Mouse (Mus musculus) hindbrain, embryonic 11.5 days (tissue): ENCODE results near the gene Zfp111. TPM values are rescaled to one million over a fixed set of nuclear protein-coding genes. Genes with fewer than 3 reads are reported as not detected.

ENCODE experiments used
- ATAC-seq: fragments of 200-750 bp; cut with Nextera tagmentation; 2 replicates; pipeline ENCODE4 v1.8.0; 2017; ENCODE audit warnings: mild to moderate bottlenecking, moderate TSS enrichment, moderate library complexity; ENCODE audit not compliant: low FRiP score
- DNase-seq: peaks from one replicate; pipeline ENCODE4 v3.0.0-alpha.2; 2015; ENCODE audit warnings: low spot score
- H3K27ac ChIP-seq: fragments of 300-500 bp; sonication (generic); 2 replicates; pipeline ENCODE4 v1.5.1; 2014; ENCODE audit warnings: mild to moderate bottlenecking, low read depth, low read length
- H3K27me3 ChIP-seq: fragments of 300-500 bp; sonication (generic); 2 replicates; pipeline ENCODE4 v1.6.1; 2014; ENCODE audit warnings: mild to moderate bottlenecking, low read length, moderate library complexity, mixed read lengths; ENCODE audit not compliant: control insufficient read depth, insufficient read depth
- H3K36me3 ChIP-seq: fragments of 300-500 bp; sonication (generic); 2 replicates; pipeline ENCODE4 v1.6.1; 2014; ENCODE audit warnings: mild to moderate bottlenecking, low read length, moderate library complexity, mixed read lengths; ENCODE audit not compliant: control insufficient read depth, insufficient read depth
- H3K4me1 ChIP-seq: fragments of 300-500 bp; sonication (generic); replicated peaks from 2 replicates; pipeline ENCODE4 v1.6.1; 2014; ENCODE audit warnings: low read length, mixed read lengths; ENCODE audit not compliant: control insufficient read depth, insufficient read depth
- H3K4me2 ChIP-seq: fragments of 300-500 bp; sonication (generic); replicated peaks from 2 replicates; pipeline ENCODE4 v1.6.1; 2014; ENCODE audit warnings: mild to moderate bottlenecking, low read depth, low read length
- H3K4me3 ChIP-seq: fragments of 300-500 bp; sonication (generic); 2 replicates; pipeline ENCODE4 v1.5.1; 2014; ENCODE audit warnings: low read depth, low read length
- H3K9ac ChIP-seq: fragments of 300-500 bp; sonication (generic); 2 replicates; pipeline ENCODE4 v1.6.1; 2014; ENCODE audit warnings: low read depth, low read length
- H3K9me3 ChIP-seq: fragments of 300-500 bp; sonication (generic); 2 replicates; pipeline ENCODE4 v1.6.1; 2016; ENCODE audit warnings: low read length; ENCODE audit not compliant: control insufficient read depth
- WGBS: fragments of 180-500 bp; shearing (Covaris S2); extraction: QIAGEN DNeasy Blood & Tissue Kit; methylation state at CpG from one replicate; pipeline ENCODE4 v1.1.7; 2014; 5-methylcytosine and 5-hydroxymethylcytosine counted together
- polyA plus RNA-seq: library from polyadenylated mRNA; unstranded; fragments of >200 nt; fragmentation: Nextera tagmentation; extraction: Ambion mirVana; gene quantifications from 2 replicates; pipeline ENCODE4 v1.2.1, GENCODE M21; 2014

Zfp111 gene
- polyA plus RNA-seq, 1 experiment from 2014 or later = 9.5 TPM

DNA sequence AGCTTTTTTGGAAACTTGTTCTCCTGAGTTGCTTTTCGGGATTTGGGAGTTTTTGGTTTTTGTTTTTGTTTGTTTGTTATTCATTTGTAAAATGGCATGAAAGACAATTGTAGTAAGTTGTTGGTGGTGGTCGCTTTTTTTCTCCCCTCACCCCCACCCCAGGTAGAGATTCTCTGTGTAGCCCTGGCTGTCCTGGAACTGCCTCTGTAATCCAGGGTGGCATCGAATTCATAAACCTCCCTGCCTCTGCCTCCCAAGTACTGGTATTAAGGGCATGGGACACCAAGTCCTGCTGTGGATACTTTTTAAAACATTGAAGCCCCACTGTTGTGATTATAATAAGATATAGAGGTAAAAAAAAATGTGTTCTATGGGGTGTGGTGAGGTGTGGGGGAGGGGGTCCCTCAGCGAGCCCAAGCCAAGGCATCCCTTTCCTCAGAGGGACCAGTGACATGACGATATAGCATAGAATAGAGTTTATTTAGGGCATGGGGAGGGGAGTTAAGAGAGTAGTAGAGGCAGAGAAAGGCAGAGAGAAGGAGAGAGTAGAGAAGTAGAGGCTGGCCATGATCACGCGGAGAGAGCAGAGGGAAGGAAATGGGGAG is 2.9 kb downstream of the Zfp111 start:
- 63% methylated on average over 7 of the region's 7 CpGs for WGBS
- peak overlapping the region; percentile 53; the same call in 1 of the 2 replicates for H3K4me2 ChIP-seq
- H3K27ac ChIP-seq = no peak overlapping the region
- no peaks in the 10 kb centered on the region for H3K9me3 ChIP-seq
- H3K36me3 ChIP-seq = 0 out of 2 replicates have a peak, but pooled peaks cover 3% of the 10 kb centered on the region
- peak overlapping the region; percentile 44 for H3K4me3 ChIP-seq
- no peak overlapping the region for H3K9ac ChIP-seq
- no peaks in the 10 kb centered on the region for H3K4me1 ChIP-seq
- DNase-seq (no peak), ATAC-seq (peak; percentile 77)
- no peaks in the 10 kb centered on the region for H3K27me3 ChIP-seq

GRCm38 (mm10) chr7:24207488-24208261 is 3.6 kb downstream of the Zfp111 start:
- ATAC-seq (peak; percentile 89), DNase-seq (peak; percentile 80)
- H3K4me1 ChIP-seq = no peaks in the 10 kb centered on the region
- H3K9me3 ChIP-seq = no peaks in the 10 kb centered on the region
- H3K36me3 ChIP-seq = 0 out of 2 replicates have a peak, but pooled peaks cover 3% of the 10 kb centered on the region
- WGBS = 20% methylated on average over 24 of the region's 24 CpGs
- H3K4me2 ChIP-seq = peak overlapping the region; percentile 53
- H3K27me3 ChIP-seq = no peaks in the 10 kb centered on the region
- H3K9ac ChIP-seq = peak overlapping the region; percentile 62
- H3K4me3 ChIP-seq = peak overlapping the region; percentile 44
- no peak overlapping the region for H3K27ac ChIP-seq

- Histone ChIP-seq H3K4me2 (no peak overlapping the region), H3K27me3 (no peaks in the 10 kb centered on the region), H3K36me3 (peaks cover 26% of the 10 kb centered on the region), H3K4me3 (no peak overlapping the region), H3K4me1 (no peaks in the 10 kb centered on the region), H3K27ac (no peak overlapping the region), H3K9ac (no peak overlapping the region), H3K9me3 (no peaks in the 10 kb centered on the region)
- ATAC-seq = no peak
- 93% methylated on average over 4 of the region's 4 CpGs for WGBS
- DNase-seq = no peak
These were observed 14.3 kb downstream of the Zfp111 start for GRCm38 (mm10) chr7:24196961-24197360.

DNA sequence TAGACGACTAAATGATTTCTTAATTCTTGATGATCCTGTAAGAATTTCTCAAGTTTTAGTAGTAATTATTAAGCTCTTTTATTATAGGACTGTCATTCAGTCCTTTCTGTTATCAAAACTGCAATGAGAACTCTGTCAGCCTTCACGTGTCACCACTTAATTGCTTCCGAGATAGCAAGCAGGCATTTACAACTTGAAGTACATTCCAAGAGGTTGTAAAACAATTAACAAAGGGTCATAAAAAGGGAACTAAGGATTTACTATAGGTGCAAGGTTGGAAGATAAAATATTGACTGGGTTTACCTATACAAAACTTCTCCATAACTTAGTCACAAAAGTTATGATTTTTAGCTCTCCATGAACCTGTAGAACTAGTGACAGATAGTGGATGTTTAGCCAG is 18.1 kb downstream of the Zfp111 start:
- ATAC-seq (no peak), DNase-seq (no peak)
- H3K27me3 ChIP-seq = no peaks in the 10 kb centered on the region
- H3K9ac ChIP-seq = no peak overlapping the region
- H3K4me3 ChIP-seq = no peak overlapping the region
- no peak overlapping the region for H3K4me2 ChIP-seq
- 92% methylated on average over 3 of the region's 3 CpGs for WGBS
- peaks cover 9% of the 10 kb centered on the region for H3K36me3 ChIP-seq
- no peak overlapping the region for H3K27ac ChIP-seq
- H3K9me3 ChIP-seq = no peaks in the 10 kb centered on the region
- H3K4me1 ChIP-seq = no peaks in the 10 kb centered on the region

- DNase-seq (no peak), ATAC-seq (no peak)
- Histone ChIP-seq H3K4me1 (no peaks in the 10 kb centered on the region), H3K27me3 (no peaks in the 10 kb centered on the region), H3K4me2 (no peak overlapping the region), H3K4me3 (no peak overlapping the region), H3K9ac (no peak overlapping the region), H3K9me3 (no peaks in the 10 kb centered on the region), H3K36me3 (peaks cover 6% of the 10 kb centered on the region; the same call in 1 of the 2 replicates), H3K27ac (no peak overlapping the region)
- 92% methylated on average over 2 of the region's 2 CpGs for WGBS
These were observed 19.9 kb downstream of the Zfp111 start for GRCm38 (mm10) chr7:24191361-24191760.

DNA sequence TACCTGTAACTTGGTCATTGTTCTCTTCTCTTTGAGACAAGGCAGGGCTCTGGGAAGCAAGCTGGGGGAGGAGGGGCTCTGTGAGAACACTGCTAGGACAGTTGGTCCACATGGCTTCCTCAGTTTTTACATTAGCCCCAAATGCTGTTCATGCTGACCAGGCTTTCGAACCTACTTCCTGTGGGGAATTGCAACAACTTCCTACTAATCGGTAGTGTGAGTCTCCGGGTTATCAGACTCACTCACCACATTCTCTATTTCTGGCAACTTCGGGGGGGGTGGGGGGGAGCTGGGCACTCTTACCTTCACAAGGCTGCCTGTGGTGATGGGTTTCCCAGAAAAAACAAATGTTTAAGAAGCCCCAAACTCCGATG is 21.7 kb downstream of the Zfp111 start:
- Histone ChIP-seq H3K27ac (no peak overlapping the region), H3K4me1 (no peaks in the 10 kb centered on the region), H3K4me2 (no peak overlapping the region), H3K36me3 (peaks cover 6% of the 10 kb centered on the region; the same call in 1 of the 2 replicates), H3K9ac (no peak overlapping the region), H3K9me3 (no peaks in the 10 kb centered on the region), H3K4me3 (no peak overlapping the region), H3K27me3 (no peaks in the 10 kb centered on the region)
- DNase-seq = no peak
- ATAC-seq = no peak
- WGBS = 76% methylated on average over 5 of the region's 5 CpGs

- H3K4me2 ChIP-seq = no peak overlapping the region
- no peak for ATAC-seq
- no peak overlapping the region for H3K27ac ChIP-seq
- H3K36me3 ChIP-seq = peaks cover 4% of the 10 kb centered on the region; the same call in 1 of the 2 replicates
- H3K4me1 ChIP-seq = no peaks in the 10 kb centered on the region
- WGBS = 75% methylated on average over 4 of the region's 4 CpGs
- H3K4me3 ChIP-seq = no peak overlapping the region
- DNase-seq = no peak
- H3K9me3 ChIP-seq = no peaks in the 10 kb centered on the region
- no peaks in the 10 kb centered on the region for H3K27me3 ChIP-seq
- no peak overlapping the region for H3K9ac ChIP-seq
These were observed 22.2 kb downstream of the Zfp111 start for GRCm38 (mm10) chr7:24188901-24189570.

- H3K27ac ChIP-seq = no peak overlapping the region
- no peaks in the 10 kb centered on the region for H3K4me1 ChIP-seq
- DNase-seq = no peak
- H3K9me3 ChIP-seq = no peaks in the 10 kb centered on the region
- no peaks in the 10 kb centered on the region for H3K36me3 ChIP-seq
- WGBS = 73% methylated on average over 1 of the region's 1 CpGs
- no peak for ATAC-seq
- no peaks in the 10 kb centered on the region for H3K27me3 ChIP-seq
- no peak overlapping the region for H3K4me3 ChIP-seq
- no peak overlapping the region for H3K4me2 ChIP-seq
- H3K9ac ChIP-seq = no peak overlapping the region
These were observed 23.6 kb downstream of the Zfp111 start for GRCm38 (mm10) chr7:24187611-24188010.
